Mouse (Mus musculus): ENCODE data around the gene Faap20. TPM values are rescaled to one million over a fixed set of nuclear protein-coding genes. Genes with fewer than 3 reads are reported as not detected.

The Faap20 gene
- polyA plus RNA-seq, 1 experiment from 2014 or later: 87.4 TPM

- no peak overlapping the region for H3K4me2 ChIP-seq (ENCODE audit: low read length)
- H3K36me3 ChIP-seq (ENCODE audit: control insufficient read depth, insufficient read depth, low read length): no peaks in the 10 kb centered on the region
- peaks cover 12% of the 10 kb centered on the region; the same call in 1 of the 2 replicates for H3K4me1 ChIP-seq (ENCODE audit: control insufficient read depth, insufficient read depth, low read length)
- no peaks in the 10 kb centered on the region for H3K27me3 ChIP-seq (replicated peaks; ENCODE audit: control insufficient read depth, insufficient read depth, low read length)
- 63% methylated on average over 6 of the region's 6 CpGs for WGBS
- ATAC-seq (no peak), DNase-seq (ENCODE audit: low spot score) (no peak)
- H3K27ac ChIP-seq (ENCODE audit: low read depth, low read length): no peak overlapping the region
- no peak overlapping the region for H3K4me3 ChIP-seq (ENCODE audit: low read depth, low read length)
- H3K9ac ChIP-seq (ENCODE audit: low read length): no peak overlapping the region
- no peaks in the 10 kb centered on the region for H3K9me3 ChIP-seq (replicated peaks; ENCODE audit: control insufficient read depth, low read length)
Measured at GRCm38 (mm10) chr4:155277963-155278362, 28.4 kb downstream of the Faap20 start.

DNA sequence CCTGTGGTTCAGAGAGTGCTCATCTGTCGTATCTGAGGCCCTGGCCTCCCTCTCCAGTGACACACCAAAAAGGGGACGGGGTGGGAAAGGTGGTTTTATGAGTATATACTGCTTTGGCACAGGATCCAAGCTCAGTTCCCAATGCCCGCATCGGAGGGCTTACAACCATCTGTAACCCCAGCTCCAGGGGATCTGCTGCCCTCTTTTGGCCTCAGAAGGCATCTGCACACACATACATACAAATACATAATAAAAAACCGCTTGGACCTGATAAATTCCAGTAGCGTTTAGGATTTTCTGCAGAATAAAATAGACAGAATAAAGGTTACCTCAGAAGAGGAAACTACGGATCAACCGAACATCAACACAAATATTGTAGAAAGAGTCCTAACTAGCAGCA is 29.5 kb downstream of the Faap20 start:
- no peak overlapping the region for H3K4me2 ChIP-seq (ENCODE audit: low read length)
- no peak overlapping the region for H3K4me3 ChIP-seq (ENCODE audit: low read depth, low read length)
- no peak overlapping the region for H3K9ac ChIP-seq (ENCODE audit: low read length)
- no peaks in the 10 kb centered on the region for H3K9me3 ChIP-seq (replicated peaks; ENCODE audit: control insufficient read depth, low read length)
- ATAC-seq (no peak), DNase-seq (ENCODE audit: low spot score) (no peak)
- 85% methylated on average over 8 of the region's 8 CpGs for WGBS
- no peaks in the 10 kb centered on the region for H3K36me3 ChIP-seq (ENCODE audit: control insufficient read depth, insufficient read depth, low read length)
- H3K27ac ChIP-seq (ENCODE audit: low read depth, low read length): no peak overlapping the region
- no peaks in the 10 kb centered on the region for H3K27me3 ChIP-seq (replicated peaks; ENCODE audit: control insufficient read depth, insufficient read depth, low read length)
- peaks cover 12% of the 10 kb centered on the region; the same call in 1 of the 2 replicates for H3K4me1 ChIP-seq (ENCODE audit: control insufficient read depth, insufficient read depth, low read length)

- H3K9me3 ChIP-seq (replicated peaks; ENCODE audit: control insufficient read depth, low read length): no peaks in the 10 kb centered on the region
- 65% methylated on average over 16 of the region's 16 CpGs for WGBS
- peaks cover 9% of the 10 kb centered on the region; the same call in 1 of the 2 replicates for H3K4me1 ChIP-seq (ENCODE audit: control insufficient read depth, insufficient read depth, low read length)
- no peak overlapping the region for H3K9ac ChIP-seq (ENCODE audit: low read length)
- ATAC-seq: no peak; the same call in 1 of the 2 replicates
- H3K27ac ChIP-seq (ENCODE audit: low read depth, low read length): no peak overlapping the region
- peak; percentile 44 for DNase-seq (ENCODE audit: low spot score)
- H3K4me3 ChIP-seq (ENCODE audit: low read depth, low read length): no peak overlapping the region
- no peak overlapping the region for H3K4me2 ChIP-seq (ENCODE audit: low read length)
- no peaks in the 10 kb centered on the region for H3K27me3 ChIP-seq (replicated peaks; ENCODE audit: control insufficient read depth, insufficient read depth, low read length)
- no peaks in the 10 kb centered on the region for H3K36me3 ChIP-seq (ENCODE audit: control insufficient read depth, insufficient read depth, low read length)
Measured at GRCm38 (mm10) chr4:155279926-155280767, 30.5 kb downstream of the Faap20 start.

DNA sequence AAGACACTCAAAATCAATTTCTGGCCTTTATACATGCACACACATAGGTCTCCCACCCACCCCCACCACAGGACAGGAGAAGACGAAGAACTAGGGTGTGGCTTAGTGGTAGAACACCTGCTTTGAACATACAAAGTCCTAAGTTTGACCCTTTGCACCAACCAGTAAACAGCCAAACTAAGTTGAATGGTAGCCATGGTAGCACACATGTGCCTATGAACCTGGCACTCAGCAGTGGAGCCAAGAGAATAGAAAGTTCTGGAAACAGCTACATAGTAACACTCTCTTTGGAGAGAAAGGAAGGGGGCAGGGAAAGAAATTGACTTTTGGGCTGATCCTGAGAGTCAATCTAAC is 31.1 kb downstream of the Faap20 start:
- H3K9ac ChIP-seq (ENCODE audit: low read length): no peak overlapping the region
- H3K9me3 ChIP-seq (replicated peaks; ENCODE audit: control insufficient read depth, low read length): no peaks in the 10 kb centered on the region
- whole genome bisulfite sequencing: 97% methylated on average over 1 of the region's 1 CpGs
- H3K36me3 ChIP-seq (ENCODE audit: control insufficient read depth, insufficient read depth, low read length): no peaks in the 10 kb centered on the region
- peaks cover 9% of the 10 kb centered on the region; the same call in 1 of the 2 replicates for H3K4me1 ChIP-seq (ENCODE audit: control insufficient read depth, insufficient read depth, low read length)
- DNase-seq (ENCODE audit: low spot score): no peak
- H3K27me3 ChIP-seq (replicated peaks; ENCODE audit: control insufficient read depth, insufficient read depth, low read length): no peaks in the 10 kb centered on the region
- no peak for ATAC-seq
- no peak overlapping the region for H3K4me2 ChIP-seq (ENCODE audit: low read length)
- no peak overlapping the region for H3K27ac ChIP-seq (ENCODE audit: low read depth, low read length)
- H3K4me3 ChIP-seq (ENCODE audit: low read depth, low read length): no peak overlapping the region

- H3K4me1 ChIP-seq (ENCODE audit: control insufficient read depth, insufficient read depth, low read length): peaks cover 9% of the 10 kb centered on the region; the same call in 1 of the 2 replicates
- H3K4me3 ChIP-seq (ENCODE audit: low read depth, low read length): no peak overlapping the region
- WGBS: 83% methylated on average over 2 of the region's 2 CpGs
- DNase-seq (ENCODE audit: low spot score) (no peak), ATAC-seq (no peak)
- H3K36me3 ChIP-seq (ENCODE audit: control insufficient read depth, insufficient read depth, low read length): no peaks in the 10 kb centered on the region; the same call in 1 of the 2 replicates
- H3K4me2 ChIP-seq (ENCODE audit: low read length): no peak overlapping the region
- no peak overlapping the region for H3K9ac ChIP-seq (ENCODE audit: low read length)
- no peaks in the 10 kb centered on the region for H3K9me3 ChIP-seq (replicated peaks; ENCODE audit: control insufficient read depth, low read length)
- no peaks in the 10 kb centered on the region for H3K27me3 ChIP-seq (replicated peaks; ENCODE audit: control insufficient read depth, insufficient read depth, low read length)
- H3K27ac ChIP-seq (ENCODE audit: low read depth, low read length): no peak overlapping the region
Measured at GRCm38 (mm10) chr4:155281227-155281626, 31.6 kb downstream of the Faap20 start.

- ATAC-seq: no peak
- no peak overlapping the region for H3K27ac ChIP-seq (ENCODE audit: low read depth, low read length)
- 95% methylated on average over 8 of the region's 8 CpGs for WGBS
- no peak overlapping the region for H3K9ac ChIP-seq (ENCODE audit: low read length)
- no peak for DNase-seq (ENCODE audit: low spot score)
- H3K4me1 ChIP-seq (ENCODE audit: control insufficient read depth, insufficient read depth, low read length): peaks cover 9% of the 10 kb centered on the region; the same call in 1 of the 2 replicates
- H3K4me2 ChIP-seq (ENCODE audit: low read length): no peak overlapping the region
- no peaks in the 10 kb centered on the region; the same call in 1 of the 2 replicates for H3K36me3 ChIP-seq (ENCODE audit: control insufficient read depth, insufficient read depth, low read length)
- no peaks in the 10 kb centered on the region for H3K27me3 ChIP-seq (replicated peaks; ENCODE audit: control insufficient read depth, insufficient read depth, low read length)
- H3K9me3 ChIP-seq (replicated peaks; ENCODE audit: control insufficient read depth, low read length): no peaks in the 10 kb centered on the region
- no peak overlapping the region for H3K4me3 ChIP-seq (ENCODE audit: low read depth, low read length)
Measured at GRCm38 (mm10) chr4:155281652-155282051, 32.0 kb downstream of the Faap20 start.

GRCm38 (mm10) chr4:155282231-155282630 is 32.6 kb downstream of the Faap20 start:
- ATAC-seq (no peak), DNase-seq (ENCODE audit: low spot score) (no peak)
- no peaks in the 10 kb centered on the region for H3K27me3 ChIP-seq (replicated peaks; ENCODE audit: control insufficient read depth, insufficient read depth, low read length)
- H3K9me3 ChIP-seq (replicated peaks; ENCODE audit: control insufficient read depth, low read length): no peaks in the 10 kb centered on the region
- H3K4me1 ChIP-seq (ENCODE audit: control insufficient read depth, insufficient read depth, low read length): peaks cover 9% of the 10 kb centered on the region; the same call in 1 of the 2 replicates
- H3K4me2 ChIP-seq (ENCODE audit: low read length): no peak overlapping the region
- no peak overlapping the region for H3K27ac ChIP-seq (ENCODE audit: low read depth, low read length)
- no peak overlapping the region for H3K4me3 ChIP-seq (ENCODE audit: low read depth, low read length)
- H3K9ac ChIP-seq (ENCODE audit: low read length): no peak overlapping the region
- no peaks in the 10 kb centered on the region; the same call in 1 of the 2 replicates for H3K36me3 ChIP-seq (ENCODE audit: control insufficient read depth, insufficient read depth, low read length)
- 58% methylated on average over 6 of the region's 6 CpGs for WGBS

- no peaks in the 10 kb centered on the region for H3K27me3 ChIP-seq (replicated peaks; ENCODE audit: control insufficient read depth, insufficient read depth, low read length)
- H3K4me1 ChIP-seq (ENCODE audit: control insufficient read depth, insufficient read depth, low read length): peaks cover 9% of the 10 kb centered on the region; the same call in 1 of the 2 replicates
- no peaks in the 10 kb centered on the region for H3K9me3 ChIP-seq (replicated peaks; ENCODE audit: control insufficient read depth, low read length)
- H3K36me3 ChIP-seq (ENCODE audit: control insufficient read depth, insufficient read depth, low read length): no peaks in the 10 kb centered on the region; the same call in 1 of the 2 replicates
- no peak overlapping the region for H3K4me3 ChIP-seq (ENCODE audit: low read depth, low read length)
- H3K4me2 ChIP-seq (ENCODE audit: low read length): no peak overlapping the region
- H3K27ac ChIP-seq (ENCODE audit: low read depth, low read length): 0 out of 2 replicates have a peak overlapping the region, but pooled peaks have one; percentile 27
- ATAC-seq (no peak), DNase-seq (ENCODE audit: low spot score) (no peak)
- H3K9ac ChIP-seq (ENCODE audit: low read length): no peak overlapping the region
- 63% methylated on average over 11 of the region's 11 CpGs for WGBS
Measured at GRCm38 (mm10) chr4:155283001-155283503, 33.5 kb downstream of the Faap20 start.

- ATAC-seq (no peak), DNase-seq (ENCODE audit: low spot score) (no peak)
- H3K4me2 ChIP-seq (ENCODE audit: low read length): no peak overlapping the region
- H3K9me3 ChIP-seq (replicated peaks; ENCODE audit: control insufficient read depth, low read length): no peaks in the 10 kb centered on the region
- peaks cover 9% of the 10 kb centered on the region; the same call in 1 of the 2 replicates for H3K4me1 ChIP-seq (ENCODE audit: control insufficient read depth, insufficient read depth, low read length)
- WGBS: 76% methylated on average over 9 of the region's 9 CpGs
- no peaks in the 10 kb centered on the region; the same call in 1 of the 2 replicates for H3K36me3 ChIP-seq (ENCODE audit: control insufficient read depth, insufficient read depth, low read length)
- H3K27ac ChIP-seq (ENCODE audit: low read depth, low read length): peak overlapping the region; percentile 27; the same call in 1 of the 2 replicates
- H3K4me3 ChIP-seq (ENCODE audit: low read depth, low read length): no peak overlapping the region
- H3K9ac ChIP-seq (ENCODE audit: low read length): no peak overlapping the region
- H3K27me3 ChIP-seq (replicated peaks; ENCODE audit: control insufficient read depth, insufficient read depth, low read length): no peaks in the 10 kb centered on the region
Measured at GRCm38 (mm10) chr4:155283585-155283984, 34.0 kb downstream of the Faap20 start.

All from forebrain, embryonic 14.5 days (tissue).